Mouse (Mus musculus) C2C12 (cell line): ENCODE data around the gene Il10.

ENCODE experiments used
- CTCF ChIP-seq: IDR thresholded peaks from one replicate; pipeline ENCODE4 v1.5.1; 2011; ENCODE audit not compliant: control insufficient read depth, insufficient read depth, insufficient read length
- FOSL1 ChIP-seq: IDR thresholded peaks from one replicate; pipeline ENCODE4 v1.8.0; 2011; ENCODE audit warnings: mild to moderate bottlenecking, low read length; ENCODE audit not compliant: poor library complexity, insufficient read depth, severe bottlenecking

DNA sequence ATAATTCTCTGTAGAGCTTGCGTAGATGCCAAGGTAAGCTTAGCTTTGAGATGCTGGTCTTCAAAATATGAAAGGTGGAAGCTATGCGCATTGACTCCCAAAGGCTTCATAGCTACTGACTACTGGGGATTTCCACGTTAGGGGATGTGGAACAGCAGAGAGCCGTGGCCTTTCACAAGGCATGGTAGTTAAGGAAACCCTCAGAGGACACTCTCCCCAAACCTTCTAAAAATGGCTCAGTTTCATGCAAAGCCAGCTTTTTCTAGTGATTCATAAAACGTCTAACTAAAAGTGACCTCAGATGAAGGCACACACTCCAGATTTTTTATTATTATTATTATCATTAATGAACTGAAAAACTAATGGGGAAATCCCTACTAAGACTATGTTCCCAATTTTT is 30.4 kb downstream of the Il10 start:
- TF ChIP-seq CTCF, result no peak
- TF ChIP-seq FOSL1, result no peak
